50 mouse cellular contexts compared by ENCODE assay signal in the genomic region with DNA sequence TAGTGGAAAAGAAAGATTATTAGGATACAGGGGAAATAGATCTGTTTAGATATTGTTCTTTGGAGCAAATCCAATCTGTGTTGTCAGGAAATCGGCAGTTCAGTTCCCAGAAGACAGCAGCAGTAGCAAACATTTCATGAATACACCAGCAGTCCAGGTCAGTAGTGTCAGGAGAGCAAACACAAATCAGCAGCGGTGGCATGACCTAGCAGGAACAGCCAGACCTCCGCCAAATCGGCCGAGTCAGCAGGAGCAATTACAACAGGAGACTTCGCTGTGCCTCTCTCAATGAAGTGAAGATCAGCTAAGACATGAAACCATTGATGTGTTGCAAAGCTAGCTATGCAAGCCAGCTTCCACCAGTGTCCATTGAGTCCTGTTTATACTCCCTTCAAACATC. TPM values are rescaled to one million over a fixed set of nuclear protein-coding genes. Genes with fewer than 3 reads are reported as not detected.
"Had no signal": no experiment of that assay in that cellular context is flagged by ENCODE, and none has a peak within 500 bp of the region (broad histone marks: within the 10 kb centered on the region; RNA-seq: fewer than 3 reads in every experiment).

No protein-coding gene starts in this region.

- H3K36me3 ChIP-seq: heart, embryonic 10.5 days; heart, embryonic 12.5 days; heart, embryonic 13.5 days; heart, embryonic 15.5 days; hindbrain, embryonic 10.5 days; hindbrain, embryonic 12.5 days; hindbrain, embryonic 13.5 days; hindbrain, embryonic 15.5 days; intestine, embryonic 15.5 days; kidney, embryonic 15.5 days had no signal

- H3K9ac ChIP-seq: heart, embryonic 12.5 days; heart, embryonic 13.5 days; heart, embryonic 15.5 days; hindbrain, embryonic 12.5 days; hindbrain, embryonic 13.5 days; hindbrain, embryonic 14.5 days; hindbrain, embryonic 15.5 days; intestine, embryonic 15.5 days; kidney, embryonic 15.5 days had no signal

- H3K9me3 ChIP-seq: heart, embryonic 12.5 days; heart, embryonic 13.5 days; heart, embryonic 15.5 days; hindbrain, embryonic 10.5 days; hindbrain, embryonic 12.5 days; hindbrain, embryonic 13.5 days; hindbrain, embryonic 15.5 days; intestine, embryonic 15.5 days; kidney, embryonic 15.5 days had no signal

- H3K27ac ChIP-seq: heart, embryonic 10.5 days; heart, embryonic 13.5 days; heart, embryonic 15.5 days; hindbrain, embryonic 10.5 days; hindbrain, embryonic 12.5 days; hindbrain, embryonic 13.5 days; hindbrain, embryonic 14.5 days; hindbrain, embryonic 15.5 days; hindbrain, postnatal 0 days; intestine, embryonic 15.5 days; kidney, embryonic 15.5 days; kidney, postnatal 0 days; layer of hippocampus, adult 2 months had no signal

- H3K27me3 ChIP-seq: heart, embryonic 12.5 days; heart, embryonic 13.5 days; heart, embryonic 15.5 days; hindbrain, embryonic 12.5 days; hindbrain, embryonic 13.5 days; hindbrain, embryonic 15.5 days; intestine, embryonic 15.5 days; kidney, embryonic 15.5 days had no signal

- DNase-seq: heart, postnatal 10 days; heart, postnatal 14 days; heart, postnatal 36 days; heart, postnatal 4 days; kidney, adult 11 months; kidney, adult 18-20 months; kidney, adult 2 months; kidney, adult 8-10 months; kidney, adult 9 months; kidney, postnatal 10 days; kidney, postnatal 14 days; kidney, postnatal 25 days; kidney, postnatal 36 days; kidney, postnatal 4 days; layer of hippocampus, adult 9-11 months; layer of hippocampus, postnatal 36 days had no signal

- ATAC-seq: hindbrain, embryonic 16.5 days; hindbrain, postnatal 0 days; inflammation-experienced regulatory T-cells, adult 6 months; intestine, embryonic 15.5 days; intestine, embryonic 16.5 days had no signal

- H3K4me2 ChIP-seq: heart, embryonic 11.5 days; heart, embryonic 12.5 days; heart, embryonic 13.5 days; heart, embryonic 15.5 days; hindbrain, embryonic 12.5 days; hindbrain, embryonic 13.5 days; hindbrain, embryonic 14.5 days; hindbrain, embryonic 15.5 days; intestine, embryonic 15.5 days; kidney, embryonic 15.5 days had no signal

- H3K4me1 ChIP-seq: heart, embryonic 10.5 days; heart, embryonic 12.5 days; heart, embryonic 13.5 days; heart, embryonic 15.5 days; hindbrain, embryonic 10.5 days; hindbrain, embryonic 12.5 days; hindbrain, embryonic 13.5 days; hindbrain, embryonic 15.5 days; intestine, embryonic 15.5 days; kidney, embryonic 15.5 days had no signal

- H3K4me3 ChIP-seq: heart, embryonic 10.5 days; heart, embryonic 12.5 days; heart, embryonic 13.5 days; heart, embryonic 15.5 days; hindbrain, embryonic 10.5 days; hindbrain, embryonic 12.5 days; hindbrain, embryonic 13.5 days; hindbrain, embryonic 15.5 days; intestine, embryonic 15.5 days; kidney, embryonic 15.5 days; layer of hippocampus, adult 2 months had no signal

RNA-seq across cellular contexts. Expression of a gene that starts 27.0 kb away (rescaled TPM):
- total RNA-seq: heart, postnatal 25 days; heart, postnatal 36 days; hematopoietic stem cell, adult 5-6 weeks; hindbrain, postnatal 0 days; layer of hippocampus, adult 18-20 months; layer of hippocampus, adult 2 months; layer of hippocampus, postnatal 10 days; layer of hippocampus, postnatal 14 days; layer of hippocampus, postnatal 25 days; layer of hippocampus, postnatal 36 days had no signal
- polyA plus RNA-seq: hindbrain, embryonic 13.5 days; hindbrain, embryonic 14.5 days; hindbrain, embryonic 16.5 days; kidney, embryonic 14.5 days had no signal

RNA-seq across cellular contexts. Expression of a gene that starts 45.4 kb away (rescaled TPM):
- total RNA-seq: heart, adult 8-10 months; heart, postnatal 10 days; heart, postnatal 14 days; heart, postnatal 25 days; heart, postnatal 36 days; heart, postnatal 4 days; hematopoietic stem cell, adult 5-6 weeks; hindbrain, postnatal 0 days; layer of hippocampus, adult 18-20 months; layer of hippocampus, adult 2 months; layer of hippocampus, adult 8-10 months; layer of hippocampus, postnatal 10 days; layer of hippocampus, postnatal 14 days; layer of hippocampus, postnatal 25 days; layer of hippocampus, postnatal 36 days had no signal
- polyA plus RNA-seq: heart, embryonic 10.5 days; heart, embryonic 11.5 days; heart, embryonic 12.5 days; heart, embryonic 13.5 days; heart, embryonic 14.5 days; heart, embryonic 15.5 days; heart, embryonic 16.5 days; heart, postnatal 0 days; hindbrain, embryonic 11.5 days; hindbrain, embryonic 12.5 days; hindbrain, embryonic 13.5 days; hindbrain, embryonic 14.5 days; hindbrain, embryonic 15.5 days; hindbrain, embryonic 16.5 days; hindbrain, postnatal 0 days; inflammation-experienced regulatory T-cells, adult 6 months; intestine, embryonic 14.5 days; intestine, embryonic 15.5 days; intestine, embryonic 16.5 days; kidney, adult 2 months; kidney, embryonic 14.5 days; kidney, embryonic 15.5 days; kidney, embryonic 16.5 days; large intestine, adult 2 months had no signal

RNA-seq across cellular contexts. Expression of a gene that starts 57.7 kb away (rescaled TPM):
- total RNA-seq: heart, adult 8-10 months; heart, postnatal 10 days; heart, postnatal 14 days; heart, postnatal 25 days; heart, postnatal 36 days; heart, postnatal 4 days; hematopoietic stem cell, adult 5-6 weeks; hindbrain, postnatal 0 days; layer of hippocampus, adult 18-20 months; layer of hippocampus, adult 2 months; layer of hippocampus, adult 8-10 months; layer of hippocampus, postnatal 10 days; layer of hippocampus, postnatal 14 days; layer of hippocampus, postnatal 25 days; layer of hippocampus, postnatal 36 days had no signal
- polyA plus RNA-seq: heart, embryonic 10.5 days; heart, embryonic 11.5 days; heart, embryonic 12.5 days; heart, embryonic 13.5 days; heart, embryonic 14.5 days; heart, embryonic 15.5 days; heart, embryonic 16.5 days; heart, postnatal 0 days; hindbrain, embryonic 10.5 days; hindbrain, embryonic 11.5 days; hindbrain, embryonic 12.5 days; hindbrain, embryonic 13.5 days; hindbrain, embryonic 14.5 days; hindbrain, embryonic 16.5 days; hindbrain, postnatal 0 days; inflammation-experienced regulatory T-cells, adult 6 months; intestine, embryonic 14.5 days; intestine, embryonic 15.5 days; intestine, embryonic 16.5 days; kidney, adult 2 months; kidney, embryonic 14.5 days; kidney, embryonic 15.5 days; kidney, embryonic 16.5 days; kidney, postnatal 0 days; large intestine, adult 2 months had no signal
